Mouse (Mus musculus): ENCODE results near the gene Hmgb1.

DNA sequence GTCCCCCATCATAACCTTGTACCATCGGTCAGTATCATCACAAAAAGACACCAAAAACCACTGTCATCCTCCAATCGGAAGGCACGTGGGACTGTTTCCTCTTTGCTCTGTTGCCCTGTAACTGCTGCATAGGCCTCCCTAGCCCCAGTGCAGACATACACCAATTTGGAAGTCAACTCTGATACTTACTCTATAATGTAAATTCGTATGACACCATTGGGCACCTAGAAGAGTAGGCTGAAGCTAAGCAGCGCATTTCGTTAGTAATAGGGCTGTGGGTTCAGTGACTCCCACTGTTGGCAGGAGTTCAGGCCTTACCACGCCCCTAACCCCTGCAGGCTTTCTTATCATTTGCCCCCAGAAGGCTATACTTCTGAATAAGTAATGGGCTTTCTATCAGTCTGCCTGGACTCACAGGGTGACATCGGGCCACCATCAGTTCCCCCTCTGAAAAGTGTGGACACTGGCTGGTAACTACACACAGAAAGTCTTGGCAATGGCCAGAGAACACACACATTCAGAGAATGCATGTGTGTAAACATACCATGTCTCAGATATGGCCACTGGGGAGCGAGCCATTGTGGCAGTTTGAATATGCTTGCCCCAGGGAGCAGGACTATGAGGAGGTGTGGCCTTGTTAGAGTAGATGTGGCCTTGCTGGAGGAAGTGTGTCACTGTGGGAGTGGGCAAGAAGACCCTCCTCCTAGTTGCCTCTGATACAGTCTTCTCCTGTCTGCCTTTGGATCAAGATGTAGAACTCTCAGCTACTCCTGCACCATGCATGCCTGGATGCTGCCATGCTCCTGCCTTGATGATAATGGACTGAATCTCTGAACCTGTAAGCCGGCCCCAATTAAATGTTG is 97.7 kb downstream of the Hmgb1 start:
- TF ChIP-seq MAX (IDR thresholded peaks at IDR 0.05; ENCODE audit: low read length) (no peak), RAD21 (IDR thresholded peaks at IDR 0.05; ENCODE audit: low read depth, low read length) (no peak)

Data from CH12.LX (cell line).